Mouse (Mus musculus): ENCODE measurements at regions not wholly inside any gene's neighbourhood (a gene's known extent, or its start where the extent isn't known, plus 50 kb on each side); places are given as distances from the start of the nearest gene placed in this dataset.
A peak's percentile ranks its signal among the peaks of the same experiment; 100 is the strongest.

DNA sequence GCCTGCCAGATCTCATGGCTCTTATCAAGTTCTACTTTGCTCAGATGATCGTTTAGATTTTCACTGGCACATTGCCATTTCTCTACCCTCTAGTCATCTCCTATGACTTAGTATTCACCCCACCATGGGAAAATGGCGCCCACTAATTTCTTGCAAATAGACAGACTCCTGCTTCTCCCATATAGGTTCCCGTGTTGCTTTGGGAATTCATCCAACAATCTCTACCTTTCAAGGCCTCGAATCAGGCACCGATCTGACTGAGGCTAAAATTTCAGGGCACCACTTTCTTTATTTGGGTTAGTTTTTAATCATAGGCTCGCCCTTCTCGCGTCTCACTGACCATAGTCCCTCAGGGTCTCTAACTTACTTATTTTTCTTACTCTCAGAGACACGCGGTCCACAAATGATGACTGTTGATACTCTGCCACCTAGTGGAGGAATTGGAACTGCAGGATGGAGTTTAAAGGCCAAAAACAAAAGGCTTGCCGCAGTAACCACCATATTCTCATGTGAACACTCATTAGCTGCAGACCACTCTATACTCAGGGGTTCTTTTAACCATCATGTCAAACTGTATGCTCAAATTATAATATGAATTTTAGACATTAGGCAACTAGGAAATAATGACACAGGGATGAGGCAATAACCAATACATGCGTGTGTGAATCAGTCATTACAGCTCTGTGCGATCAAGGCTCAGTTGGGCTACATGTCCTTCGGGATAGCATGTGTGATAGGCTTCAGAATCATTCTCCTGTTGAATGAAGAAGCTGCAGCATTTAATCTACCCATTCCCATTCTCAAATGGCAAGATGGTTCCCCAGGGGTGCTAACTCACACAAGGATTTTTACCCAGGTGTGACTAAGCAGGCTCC lies 119.5 kb upstream of the Nhs start:
- Histone ChIP-seq H3K36me3 (no peaks in the 10 kb centered on the region), H3K27ac (no peak overlapping the region), H3K9ac (no peak overlapping the region), H3K4me1 (replicated peaks) (no peaks in the 10 kb centered on the region), H3K4me3 (no peak overlapping the region), H3K9me3 (no peaks in the 10 kb centered on the region), H3K4me2 (no peak overlapping the region), H3K27me3 (0 out of 2 replicates have a peak, but pooled peaks cover 8% of the 10 kb centered on the region)
- no peak for ATAC-seq (ENCODE audit: low FRiP score)
- WGBS: 56% methylated on average over 14 of the region's 14 CpGs

DNA sequence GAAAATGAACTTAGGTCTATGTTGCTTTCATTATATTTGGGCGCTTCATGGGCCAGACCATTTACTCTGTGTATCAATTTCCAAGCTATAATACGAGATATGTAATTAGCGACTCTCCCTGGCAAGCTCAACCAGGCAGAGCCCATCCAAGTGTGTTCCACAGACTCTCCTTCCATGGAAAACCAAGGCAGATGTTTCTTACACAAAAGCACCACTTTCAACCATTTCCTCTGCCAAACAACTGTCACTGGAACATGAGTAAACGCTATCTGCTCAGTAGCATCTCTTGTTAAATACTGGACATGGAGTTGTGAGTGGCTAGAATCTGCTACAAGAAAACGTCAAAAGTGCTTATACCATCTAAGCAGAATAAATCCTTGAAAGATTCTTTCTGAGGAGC lies 115.1 kb upstream of the Nhs start:
- Histone ChIP-seq H3K27me3 (peaks cover 11% of the 10 kb centered on the region; the same call in 1 of the 2 replicates), H3K9me3 (no peaks in the 10 kb centered on the region), H3K4me1 (replicated peaks) (no peaks in the 10 kb centered on the region), H3K27ac (no peak overlapping the region), H3K4me3 (no peak overlapping the region), H3K36me3 (no peaks in the 10 kb centered on the region), H3K4me2 (no peak overlapping the region), H3K9ac (no peak overlapping the region)
- ATAC-seq (ENCODE audit: low FRiP score): no peak
- WGBS: 78% methylated on average over 5 of the region's 5 CpGs

DNA sequence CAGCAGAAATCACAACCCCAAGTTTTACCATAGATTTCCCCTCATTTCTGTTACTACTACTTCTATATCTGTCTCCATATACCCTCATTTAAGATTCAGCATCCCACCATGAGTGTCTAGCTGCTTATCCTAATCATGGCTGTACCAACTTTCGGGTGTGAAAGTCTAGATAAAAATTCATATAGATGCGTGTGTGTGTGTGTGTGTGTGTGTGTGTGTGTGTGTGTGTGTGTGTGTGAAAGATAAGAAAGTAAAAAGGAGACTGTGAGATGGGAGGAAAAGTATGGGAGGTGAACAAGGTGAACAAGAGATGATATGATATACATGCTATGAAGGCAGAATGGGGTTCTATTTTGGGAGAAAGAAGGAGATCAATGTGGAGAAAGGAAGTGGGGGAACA lies 111.7 kb upstream of the Nhs start:
- 92% methylated on average over 2 of the region's 2 CpGs for WGBS
- no peak overlapping the region for H3K27ac ChIP-seq
- no peak overlapping the region for H3K4me2 ChIP-seq
- H3K4me1 ChIP-seq (replicated peaks): 0 out of 2 replicates have a peak, but pooled peaks cover 2% of the 10 kb centered on the region
- peaks cover 10% of the 10 kb centered on the region; the same call in 1 of the 2 replicates for H3K27me3 ChIP-seq
- no peak overlapping the region for H3K9ac ChIP-seq
- no peak overlapping the region for H3K4me3 ChIP-seq
- no peaks in the 10 kb centered on the region for H3K9me3 ChIP-seq
- no peak for ATAC-seq (ENCODE audit: low FRiP score)
- H3K36me3 ChIP-seq: no peaks in the 10 kb centered on the region

DNA sequence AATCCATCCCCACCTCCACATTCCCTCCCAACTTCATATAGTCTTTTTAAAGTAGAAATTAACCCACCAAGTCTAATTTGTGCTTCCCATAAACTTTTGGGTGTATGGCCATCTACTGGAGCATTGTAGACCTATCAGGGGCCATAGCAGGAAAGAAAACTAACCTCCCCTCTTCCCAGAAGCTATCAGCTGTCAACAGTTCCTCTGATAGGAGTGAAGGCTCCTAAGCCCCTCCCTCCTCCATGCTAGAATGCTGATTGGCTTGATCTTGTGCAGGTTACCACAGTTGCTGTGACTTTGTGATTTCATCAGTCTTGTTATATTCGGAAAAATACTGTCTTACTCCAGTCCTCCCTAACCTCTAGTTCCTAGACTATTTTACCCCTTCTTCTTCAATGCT lies 109.4 kb upstream of the Nhs start:
- Histone ChIP-seq H3K36me3 (no peaks in the 10 kb centered on the region), H3K4me2 (no peak overlapping the region), H3K4me1 (replicated peaks) (0 out of 2 replicates have a peak, but pooled peaks cover 2% of the 10 kb centered on the region), H3K27me3 (peaks cover 3% of the 10 kb centered on the region; the same call in 1 of the 2 replicates), H3K27ac (no peak overlapping the region), H3K4me3 (no peak overlapping the region), H3K9ac (no peak overlapping the region), H3K9me3 (no peaks in the 10 kb centered on the region)
- no peak for ATAC-seq (ENCODE audit: low FRiP score)
- WGBS: 88% methylated on average over 1 of the region's 1 CpGs

DNA sequence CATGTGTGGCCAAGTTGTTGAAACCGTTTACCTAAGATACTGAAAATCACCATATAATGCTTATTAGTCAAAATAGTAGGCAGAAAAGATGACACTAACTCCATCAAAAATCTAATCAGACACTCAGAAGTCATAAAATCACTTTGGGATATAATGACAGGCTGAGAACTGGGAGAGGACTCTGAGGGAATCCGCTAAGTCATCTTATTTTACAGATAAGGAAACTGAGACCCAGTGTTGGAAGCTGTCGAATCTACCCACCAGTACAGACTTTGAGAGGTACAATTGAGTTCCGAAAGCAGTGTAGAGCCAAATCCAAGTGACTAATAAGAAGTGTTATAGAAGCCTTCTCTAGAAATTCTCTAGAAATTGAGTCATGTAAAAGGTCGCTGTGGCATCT lies 108.6 kb upstream of the Nhs start:
- Histone ChIP-seq H3K9ac (no peak overlapping the region), H3K27me3 (peaks cover 3% of the 10 kb centered on the region; the same call in 1 of the 2 replicates), H3K4me1 (replicated peaks) (0 out of 2 replicates have a peak, but pooled peaks cover 2% of the 10 kb centered on the region), H3K36me3 (no peaks in the 10 kb centered on the region), H3K9me3 (no peaks in the 10 kb centered on the region), H3K4me3 (no peak overlapping the region), H3K4me2 (no peak overlapping the region), H3K27ac (no peak overlapping the region)
- WGBS: 72% methylated on average over 5 of the region's 5 CpGs
- ATAC-seq (ENCODE audit: low FRiP score): no peak

DNA sequence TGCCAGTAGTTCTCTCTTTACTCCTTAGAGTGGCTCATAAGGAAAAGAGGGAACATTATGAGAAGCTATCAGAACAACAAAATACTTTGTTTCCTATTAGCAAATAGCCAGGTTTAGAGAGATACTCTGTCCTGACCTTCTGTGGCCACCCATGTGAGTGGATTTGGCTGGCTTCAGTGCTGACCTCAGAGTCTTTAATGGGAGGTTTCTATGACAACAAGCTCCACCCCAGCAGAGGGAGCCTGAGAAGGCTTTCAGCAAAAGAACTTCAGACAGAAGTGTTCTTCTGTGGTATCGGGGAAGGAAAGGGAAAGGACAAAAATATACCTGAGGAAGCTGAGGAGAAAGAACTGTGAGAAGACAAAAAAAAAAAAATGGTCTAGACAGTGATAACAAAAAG lies 108.1 kb upstream of the Nhs start:
- Histone ChIP-seq H3K27ac (no peak overlapping the region), H3K36me3 (no peaks in the 10 kb centered on the region), H3K4me3 (no peak overlapping the region), H3K9me3 (no peaks in the 10 kb centered on the region), H3K9ac (no peak overlapping the region), H3K27me3 (peaks cover 3% of the 10 kb centered on the region; the same call in 1 of the 2 replicates), H3K4me1 (replicated peaks) (0 out of 2 replicates have a peak, but pooled peaks cover 2% of the 10 kb centered on the region), H3K4me2 (no peak overlapping the region)
- WGBS: 20% methylated on average over 1 of the region's 1 CpGs
- no peak for ATAC-seq (ENCODE audit: low FRiP score)

DNA sequence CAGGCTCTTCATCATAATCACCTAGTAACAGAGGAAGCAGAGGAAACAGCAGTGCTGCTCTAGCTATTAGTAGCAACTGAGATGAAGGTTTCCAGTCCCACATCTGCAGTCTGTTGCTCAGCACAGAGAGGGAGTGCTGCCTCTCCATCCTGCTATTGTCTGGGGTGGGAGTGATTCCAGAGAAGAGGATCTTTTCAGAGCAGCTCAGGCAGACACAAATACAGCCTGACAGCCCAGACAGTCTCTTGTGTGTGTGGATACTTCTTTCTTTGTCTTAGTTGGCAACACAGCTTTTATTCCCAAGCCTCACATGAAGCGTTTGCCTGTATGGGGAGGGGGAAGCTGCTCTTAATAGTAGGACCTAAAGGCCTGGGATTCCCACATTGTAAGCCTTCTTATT lies 107.2 kb upstream of the Nhs start:
- H3K4me3 ChIP-seq: no peak overlapping the region
- no peak overlapping the region for H3K9ac ChIP-seq
- H3K27me3 ChIP-seq: no peaks in the 10 kb centered on the region; the same call in 1 of the 2 replicates
- no peaks in the 10 kb centered on the region for H3K36me3 ChIP-seq
- WGBS: 25% methylated on average over 1 of the region's 1 CpGs
- no peak overlapping the region for H3K27ac ChIP-seq
- 0 out of 2 replicates have a peak, but pooled peaks cover 2% of the 10 kb centered on the region for H3K4me1 ChIP-seq (replicated peaks)
- no peaks in the 10 kb centered on the region for H3K9me3 ChIP-seq
- ATAC-seq (ENCODE audit: low FRiP score): peak; percentile 61; the same call in 1 of the 2 replicates
- no peak overlapping the region for H3K4me2 ChIP-seq

DNA sequence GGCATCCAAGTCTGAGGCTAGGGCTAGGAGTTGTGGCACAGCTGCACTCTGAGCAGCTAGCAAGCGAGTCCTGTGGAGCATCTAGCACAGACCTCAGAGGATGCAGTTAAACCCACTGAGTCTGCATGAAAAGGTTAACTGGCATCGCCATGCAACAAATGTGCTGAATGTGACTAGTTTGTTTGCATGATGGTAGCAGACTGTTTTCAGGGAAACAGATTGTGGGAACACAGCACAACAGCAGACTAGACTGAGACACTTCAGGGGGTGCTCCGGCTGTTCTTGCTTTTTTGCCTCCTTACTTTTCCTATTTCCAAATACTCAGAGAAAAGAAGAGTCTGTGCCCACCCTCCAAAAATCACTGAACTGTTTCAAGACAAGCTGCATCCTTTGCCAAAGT lies 97.9 kb upstream of the Nhs start:
- Histone ChIP-seq H3K4me2 (no peak overlapping the region), H3K27ac (no peak overlapping the region), H3K9me3 (no peaks in the 10 kb centered on the region), H3K27me3 (peaks cover 15% of the 10 kb centered on the region), H3K4me3 (no peak overlapping the region), H3K4me1 (replicated peaks) (no peaks in the 10 kb centered on the region), H3K9ac (no peak overlapping the region), H3K36me3 (no peaks in the 10 kb centered on the region)
- WGBS: 79% methylated on average over 3 of the region's 3 CpGs
- ATAC-seq (ENCODE audit: low FRiP score): no peak

DNA sequence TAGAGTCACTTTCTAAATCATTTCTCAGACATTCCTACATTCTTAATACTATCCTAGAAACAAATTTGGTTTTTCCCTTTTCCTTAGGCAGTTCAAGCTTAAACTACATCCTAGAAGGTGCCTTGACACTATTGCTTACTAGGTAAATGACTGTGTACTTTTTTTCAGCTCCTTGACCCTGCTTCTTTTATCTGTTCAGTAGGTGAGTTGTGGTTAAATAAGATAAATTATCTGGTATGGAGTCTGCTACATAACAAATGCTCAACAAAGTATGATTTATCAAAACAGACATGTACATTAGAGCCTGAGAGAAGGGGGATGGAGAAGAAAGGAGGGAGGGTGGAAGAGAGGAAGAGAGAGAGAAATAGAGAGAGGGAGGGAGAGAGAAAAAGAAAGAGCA lies 96.3 kb upstream of the Nhs start:
- H3K4me3 ChIP-seq: no peak overlapping the region
- H3K4me2 ChIP-seq: no peak overlapping the region
- ATAC-seq (ENCODE audit: low FRiP score): no peak
- no peaks in the 10 kb centered on the region for H3K4me1 ChIP-seq (replicated peaks)
- peaks cover 15% of the 10 kb centered on the region for H3K27me3 ChIP-seq
- H3K9ac ChIP-seq: no peak overlapping the region
- H3K36me3 ChIP-seq: no peaks in the 10 kb centered on the region
- no peak overlapping the region for H3K27ac ChIP-seq
- H3K9me3 ChIP-seq: no peaks in the 10 kb centered on the region

DNA sequence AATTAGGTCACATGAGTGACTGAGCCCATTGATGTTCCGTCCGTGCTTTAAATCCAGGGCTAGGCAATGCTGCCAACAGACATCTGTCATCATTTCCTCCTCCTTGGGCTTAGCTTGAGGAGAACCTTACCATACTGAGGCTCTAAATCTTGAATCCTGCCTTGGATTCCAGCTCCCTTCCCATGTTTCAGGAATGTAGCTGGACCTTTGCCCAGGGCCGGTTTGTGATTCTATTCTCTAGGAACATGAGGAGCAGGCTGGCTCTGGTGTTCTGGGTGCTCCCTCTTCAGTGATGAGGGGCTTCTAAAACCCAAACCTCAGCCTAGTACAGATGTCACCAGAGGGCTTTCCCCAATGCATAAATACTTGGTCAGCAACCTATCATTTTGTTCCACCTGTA lies 81.8 kb upstream of the Nhs start:
- Histone ChIP-seq H3K27me3 (peaks cover 22% of the 10 kb centered on the region), H3K4me2 (no peak overlapping the region), H3K4me3 (no peak overlapping the region), H3K9me3 (no peaks in the 10 kb centered on the region), H3K36me3 (no peaks in the 10 kb centered on the region), H3K27ac (no peak overlapping the region), H3K4me1 (replicated peaks) (no peaks in the 10 kb centered on the region), H3K9ac (no peak overlapping the region)
- ATAC-seq (ENCODE audit: low FRiP score): no peak
- WGBS: 67% methylated on average over 3 of the region's 3 CpGs

DNA sequence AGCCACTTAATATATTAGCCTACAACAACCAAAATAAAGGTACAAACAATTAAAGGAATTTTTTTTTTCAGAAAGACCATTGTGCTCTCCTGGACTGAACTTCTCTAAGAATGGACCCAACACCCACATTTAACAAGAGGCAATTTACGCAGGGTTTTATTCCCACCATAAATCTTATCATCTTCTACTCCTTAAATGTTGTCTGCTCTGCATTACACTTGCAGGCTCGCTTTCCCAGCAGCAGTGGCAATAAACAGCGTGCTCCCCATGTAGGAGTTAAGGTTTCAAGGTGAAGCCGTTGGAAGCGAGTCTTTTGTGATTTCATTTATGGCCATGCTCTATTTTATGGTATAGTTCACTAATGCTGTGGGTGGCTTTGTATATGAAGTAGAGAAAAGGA lies 76.0 kb upstream of the Nhs start:
- H3K4me2 ChIP-seq: no peak overlapping the region
- H3K27me3 ChIP-seq: peaks cover 27% of the 10 kb centered on the region
- H3K4me3 ChIP-seq: no peak overlapping the region
- no peak overlapping the region for H3K27ac ChIP-seq
- H3K9ac ChIP-seq: no peak overlapping the region
- H3K4me1 ChIP-seq (replicated peaks): no peaks in the 10 kb centered on the region
- no peaks in the 10 kb centered on the region for H3K36me3 ChIP-seq
- H3K9me3 ChIP-seq: no peaks in the 10 kb centered on the region
- WGBS: 77% methylated on average over 5 of the region's 5 CpGs
- ATAC-seq (ENCODE audit: low FRiP score): no peak

DNA sequence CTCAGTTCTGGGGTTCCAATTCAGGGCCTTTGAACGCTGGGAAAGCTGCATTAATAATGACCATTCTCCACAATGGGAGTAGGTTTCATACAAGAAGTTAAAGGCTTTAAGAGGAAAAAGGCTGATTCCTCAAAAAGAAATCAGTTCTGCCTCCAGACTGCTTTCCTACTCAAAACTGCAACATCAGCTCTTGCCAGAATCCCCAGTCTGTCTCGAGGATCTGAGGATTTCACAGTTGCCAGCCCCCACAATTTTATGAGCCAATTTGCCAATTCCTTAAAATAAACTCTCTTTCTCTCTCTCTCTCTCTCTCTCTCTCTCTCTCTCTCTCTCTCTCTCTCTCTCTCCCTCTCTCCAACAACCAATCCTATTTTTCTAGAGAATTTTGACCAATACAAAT lies 51.3 kb upstream of the Nhs start:
- ATAC-seq (ENCODE audit: low FRiP score): no peak
- no peak overlapping the region for H3K4me2 ChIP-seq
- H3K27me3 ChIP-seq: 0 out of 2 replicates have a peak, but pooled peaks cover 8% of the 10 kb centered on the region
- H3K9me3 ChIP-seq: no peaks in the 10 kb centered on the region
- no peaks in the 10 kb centered on the region for H3K36me3 ChIP-seq
- H3K4me3 ChIP-seq: no peak overlapping the region
- 67% methylated on average over 2 of the region's 2 CpGs for WGBS
- no peak overlapping the region for H3K27ac ChIP-seq
- H3K4me1 ChIP-seq (replicated peaks): no peaks in the 10 kb centered on the region
- no peak overlapping the region for H3K9ac ChIP-seq
